Mouse (Mus musculus) liver, postnatal 0 days (tissue): ENCODE measurements around the gene Abhd15. TPM values are rescaled to one million over a fixed set of nuclear protein-coding genes. Genes with fewer than 3 reads are reported as not detected.

Experiments used
- ATAC-seq: fragments of 200-750 bp; cut with Nextera tagmentation; 2 replicates; pipeline ENCODE4 v1.8.0; 2017; ENCODE audit warnings: mild to moderate bottlenecking, moderate library complexity
- DNase-seq: peaks from one replicate; pipeline ENCODE4 v3.0.0-alpha.2; 2016
- H3K27ac ChIP-seq: fragments of 300-500 bp; sonication (generic); 2 replicates; pipeline ENCODE4 v1.5.1; 2014; ENCODE audit warnings: antibody characterized with exemption, moderate library complexity, mild to moderate bottlenecking, low read depth
- H3K27me3 ChIP-seq: fragments of 300-500 bp; sonication (generic); 2 replicates; pipeline ENCODE4 v1.6.1; 2014; ENCODE audit warnings: low read length, control low read depth, mixed read lengths; ENCODE audit not compliant: insufficient read depth
- H3K36me3 ChIP-seq: fragments of 300-500 bp; sonication (generic); replicated peaks from 2 replicates; pipeline ENCODE4 v1.6.1; 2014; ENCODE audit warnings: mild to moderate bottlenecking, control low read depth, low read length, moderate library complexity, mixed read lengths; ENCODE audit not compliant: insufficient read depth
- H3K4me1 ChIP-seq: fragments of 300-500 bp; sonication (generic); 2 replicates; pipeline ENCODE4 v1.6.1; 2014; ENCODE audit warnings: antibody characterized with exemption, mild to moderate bottlenecking, control low read depth; ENCODE audit not compliant: insufficient read depth
- H3K4me2 ChIP-seq: fragments of 300-500 bp; sonication (generic); 2 replicates; pipeline ENCODE4 v1.6.1; 2014; ENCODE audit warnings: low read depth, mild to moderate bottlenecking, low read length, moderate library complexity, mixed read lengths
- H3K4me3 ChIP-seq: fragments of 300-500 bp; sonication (generic); 2 replicates; pipeline ENCODE4 v1.5.1; 2014; ENCODE audit warnings: low read depth, low read length
- H3K9ac ChIP-seq: fragments of 300-500 bp; sonication (generic); replicated peaks from 2 replicates; pipeline ENCODE4 v1.6.1; 2014; ENCODE audit warnings: mild to moderate bottlenecking, moderate library complexity
- H3K9me3 ChIP-seq: fragments of 300-500 bp; sonication (generic); 2 replicates; pipeline ENCODE4 v1.6.1; 2016; ENCODE audit warnings: mild to moderate bottlenecking, control low read depth, low read length, mixed read lengths
- CTCF ChIP-seq: sonication (generic); IDR thresholded peaks from 2 replicates; pipeline ENCODE4 v1.5.1; 2016; ENCODE audit warnings: antibody characterized with exemption, low read depth
- EP300 ChIP-seq: IDR thresholded peaks from 2 replicates; pipeline ENCODE4 v1.6.1; 2016; ENCODE audit warnings: antibody characterized with exemption, low read depth, mild to moderate bottlenecking
- WGBS: fragments of 180-500 bp; shearing (Covaris S2); extraction: QIAGEN DNeasy Blood & Tissue Kit; methylation state at CpG from one replicate; pipeline ENCODE4 v1.1.7; 2014; ENCODE audit not compliant: insufficient replicate concordance; 5-methylcytosine and 5-hydroxymethylcytosine counted together
- polyA plus RNA-seq: library from polyadenylated mRNA; unstranded; fragments of >200 nt; fragmentation: Nextera tagmentation; extraction: Ambion mirVana; gene quantifications from 2 replicates; pipeline ENCODE4 v1.2.1, GENCODE M21; 2015

Abhd15 gene
- polyA plus RNA-seq, 1 experiment from 2014 or later: 16.2 TPM

GRCm38 (mm10) chr11:77501971-77502370 is 12.9 kb upstream of the Abhd15 start:
- Histone ChIP-seq H3K4me1 (peaks cover 4% of the 10 kb centered on the region; the same call in 1 of the 2 replicates), H3K36me3 (peaks cover 51% of the 10 kb centered on the region), H3K4me3 (no peak overlapping the region), H3K27me3 (no peaks in the 10 kb centered on the region), H3K27ac (no peak overlapping the region), H3K9ac (no peak overlapping the region), H3K9me3 (no peaks in the 10 kb centered on the region), H3K4me2 (no peak overlapping the region)
- TF ChIP-seq CTCF: no peak
- TF ChIP-seq EP300: no peak
- no peak for ATAC-seq
- DNase-seq: no peak
- WGBS: 83% methylated on average over 4 of the region's 4 CpGs

- H3K27me3 ChIP-seq: no peaks in the 10 kb centered on the region
- TF ChIP-seq CTCF (no peak), EP300 (no peak)
- H3K4me2 ChIP-seq: no peak overlapping the region
- no peak for DNase-seq
- H3K4me3 ChIP-seq: no peak overlapping the region
- peaks cover 53% of the 10 kb centered on the region for H3K36me3 ChIP-seq
- no peaks in the 10 kb centered on the region for H3K4me1 ChIP-seq
- no peak overlapping the region for H3K9ac ChIP-seq
- no peaks in the 10 kb centered on the region for H3K9me3 ChIP-seq
- WGBS: 76% methylated on average over 6 of the region's 6 CpGs
- no peak overlapping the region for H3K27ac ChIP-seq
- ATAC-seq: no peak
Measured at GRCm38 (mm10) chr11:77502481-77502880, 12.4 kb upstream of the Abhd15 start.

GRCm38 (mm10) chr11:77503511-77503910 is 11.4 kb upstream of the Abhd15 start:
- H3K4me3 ChIP-seq: no peak overlapping the region
- DNase-seq (no peak), ATAC-seq (no peak)
- no peaks in the 10 kb centered on the region for H3K27me3 ChIP-seq
- H3K36me3 ChIP-seq: peaks cover 53% of the 10 kb centered on the region
- no peak overlapping the region for H3K9ac ChIP-seq
- H3K27ac ChIP-seq: no peak overlapping the region
- WGBS: 45% methylated on average over 3 of the region's 3 CpGs
- no peaks in the 10 kb centered on the region for H3K9me3 ChIP-seq
- H3K4me2 ChIP-seq: no peak overlapping the region
- TF ChIP-seq EP300 (no peak), CTCF (no peak)
- H3K4me1 ChIP-seq: peaks cover 4% of the 10 kb centered on the region

GRCm38 (mm10) chr11:77504377-77504776 is 10.5 kb upstream of the Abhd15 start:
- H3K27ac ChIP-seq: no peak overlapping the region
- peaks cover 53% of the 10 kb centered on the region for H3K36me3 ChIP-seq
- no peaks in the 10 kb centered on the region for H3K27me3 ChIP-seq
- no peak overlapping the region for H3K4me2 ChIP-seq
- no peak overlapping the region for H3K9ac ChIP-seq
- no peak for ATAC-seq
- TF ChIP-seq CTCF (no peak), EP300 (no peak)
- WGBS: 93% methylated on average over 19 of the region's 19 CpGs
- H3K4me3 ChIP-seq: no peak overlapping the region
- DNase-seq: no peak
- H3K4me1 ChIP-seq: peaks cover 5% of the 10 kb centered on the region
- no peaks in the 10 kb centered on the region for H3K9me3 ChIP-seq

GRCm38 (mm10) chr11:77505291-77505980 is 9.5 kb upstream of the Abhd15 start:
- no peaks in the 10 kb centered on the region for H3K27me3 ChIP-seq
- DNase-seq (no peak), ATAC-seq (no peak)
- peaks cover 46% of the 10 kb centered on the region for H3K36me3 ChIP-seq
- H3K27ac ChIP-seq: no peak overlapping the region
- TF ChIP-seq CTCF: no peak
- TF ChIP-seq EP300: no peak
- no peaks in the 10 kb centered on the region for H3K9me3 ChIP-seq
- no peak overlapping the region for H3K9ac ChIP-seq
- peaks cover 5% of the 10 kb centered on the region for H3K4me1 ChIP-seq
- H3K4me3 ChIP-seq: no peak overlapping the region
- WGBS: 84% methylated on average over 22 of the region's 22 CpGs
- H3K4me2 ChIP-seq: no peak overlapping the region

- WGBS: 77% methylated on average over 14 of the region's 14 CpGs
- H3K4me2 ChIP-seq: no peak overlapping the region
- no peak for TF ChIP-seq CTCF
- no peak for TF ChIP-seq EP300
- no peak overlapping the region for H3K4me3 ChIP-seq
- no peaks in the 10 kb centered on the region for H3K27me3 ChIP-seq
- peaks cover 5% of the 10 kb centered on the region for H3K4me1 ChIP-seq
- H3K9me3 ChIP-seq: no peaks in the 10 kb centered on the region
- no peak overlapping the region for H3K27ac ChIP-seq
- no peak overlapping the region for H3K9ac ChIP-seq
- DNase-seq (peak; percentile 15), ATAC-seq (no peak)
- peaks cover 40% of the 10 kb centered on the region for H3K36me3 ChIP-seq
Measured at GRCm38 (mm10) chr11:77506273-77506672, 8.6 kb upstream of the Abhd15 start.
